Mouse (Mus musculus) small intestine, adult 10 weeks (tissue): Measurements from ENCODE around the gene Gm17689. TPM values are rescaled to one million over a fixed set of nuclear protein-coding genes. Genes with fewer than 3 reads are reported as not detected.

ENCODE experiments used
- polyA plus RNA-seq: library from polyadenylated mRNA; stranded (reverse); fragments of 350-450 nt; fragmentation: Illumina TruSeq; extraction: RNeasy Lipid Tissue Mini Kit (QIAGEN cat#74804); gene quantifications from one replicate; pipeline ENCODE4 v1.2.3, GENCODE M21; 2014; ENCODE audit warnings: low replicate concordance

The Gm17689 gene
- polyA plus RNA-seq = not detected

GRCm38 (mm10) chr9:36582535-36582934 lies at the start of gene Gm17689:
Gene Gm17689, minus strand, starts transcription at chr9:36582635.

GRCm38 (mm10) chr9:36541863-36542262 lies 40.6 kb downstream of the Gm17689 start, which contains the start of gene Gm5615:
Gene Gm5615, minus strand, starts transcription at chr9:36541963.

Other genes starting within 250 kb of the Gm17689 start
- gene Gm7257, start 150.8 kb downstream of the Gm17689 start, polyA plus RNA-seq = not detected
- gene Gm9513, start 107.0 kb downstream of the Gm17689 start, polyA plus RNA-seq = not detected
- gene Gm5615, start 40.7 kb downstream of the Gm17689 start, polyA plus RNA-seq = not detected
- not detected for gene A630095E13Rik, start 60.7 kb upstream of the Gm17689 start, polyA plus RNA-seq
- gene Acrv1, start 110.6 kb upstream of the Gm17689 start, polyA plus RNA-seq = not detected
- 23.4 TPM for gene Chek1, start 144.4 kb upstream of the Gm17689 start, polyA plus RNA-seq
- gene Stt3a, start 185.0 kb upstream of the Gm17689 start, polyA plus RNA-seq = 277 TPM
- gene Ei24, start 214.8 kb upstream of the Gm17689 start, polyA plus RNA-seq = 168 TPM
- 1.9 TPM for gene Fez1, start 239.2 kb upstream of the Gm17689 start, polyA plus RNA-seq